Mouse (Mus musculus) limb, embryonic 11.5 days (tissue): ENCODE results near the gene Itfg2. TPM values are rescaled to one million over a fixed set of nuclear protein-coding genes. Genes with fewer than 3 reads are reported as not detected.
A peak's percentile ranks its signal among the peaks of the same experiment; 100 is the strongest.

Experiments
- ATAC-seq: fragments of 200-750 bp; cut with Nextera tagmentation; 2 replicates; pipeline ENCODE4 v1.8.0; 2017; ENCODE audit warnings: low read depth; ENCODE audit not compliant: insufficient number of reproducible peaks, low FRiP score, low TSS enrichment
- DNase-seq: peaks from one replicate; pipeline ENCODE4 v3.0.0-alpha.2; 2015; ENCODE audit warnings: low spot score
- H3K27ac ChIP-seq: fragments of 300-500 bp; sonication (generic); replicated peaks from 2 replicates; pipeline ENCODE4 v1.5.1; 2014; ENCODE audit warnings: low read depth, mild to moderate bottlenecking, low read length
- H3K27me3 ChIP-seq: fragments of 300-500 bp; sonication (generic); 2 replicates; pipeline ENCODE4 v1.6.1; 2014; ENCODE audit warnings: mild to moderate bottlenecking, low read length, mixed read lengths; ENCODE audit not compliant: control insufficient read depth, insufficient read depth
- H3K36me3 ChIP-seq: fragments of 300-500 bp; sonication (generic); 2 replicates; pipeline ENCODE4 v1.6.1; 2014; ENCODE audit warnings: mild to moderate bottlenecking, low read length, moderate library complexity, mixed read lengths; ENCODE audit not compliant: control insufficient read depth, insufficient read depth
- H3K4me1 ChIP-seq: fragments of 300-500 bp; sonication (generic); 2 replicates; pipeline ENCODE4 v1.6.1; 2014; ENCODE audit warnings: low read length, mixed read lengths; ENCODE audit not compliant: control insufficient read depth, insufficient read depth
- H3K4me2 ChIP-seq: fragments of 300-500 bp; sonication (generic); 2 replicates; pipeline ENCODE4 v1.6.1; 2014; ENCODE audit warnings: low read depth, mild to moderate bottlenecking, moderate library complexity; ENCODE audit not compliant: severe bottlenecking
- H3K4me3 ChIP-seq: fragments of 300-500 bp; sonication (generic); 2 replicates; pipeline ENCODE4 v1.5.1; 2014; ENCODE audit warnings: low read depth, low read length
- H3K9ac ChIP-seq: fragments of 300-500 bp; sonication (generic); 2 replicates; pipeline ENCODE4 v1.6.1; 2014; ENCODE audit warnings: mild to moderate bottlenecking, low read length
- H3K9me3 ChIP-seq: fragments of 300-500 bp; sonication (generic); 2 replicates; pipeline ENCODE4 v1.6.1; 2016; ENCODE audit warnings: low read length; ENCODE audit not compliant: control insufficient read depth
- WGBS: fragments of 180-500 bp; shearing (Covaris S2); extraction: QIAGEN DNeasy Blood & Tissue Kit; methylation state at CpG from one replicate; pipeline ENCODE4 v1.1.7; 2014; 5-methylcytosine and 5-hydroxymethylcytosine counted together
- polyA plus RNA-seq: library from polyadenylated mRNA; unstranded; fragments of >200 nt; fragmentation: Nextera tagmentation; extraction: Ambion mirVana; gene quantifications from 2 replicates; pipeline ENCODE4 v1.2.1, GENCODE M21; 2014

Itfg2 gene
- polyA plus RNA-seq: 35.0 and 35.3 TPM in 2 replicates

DNA sequence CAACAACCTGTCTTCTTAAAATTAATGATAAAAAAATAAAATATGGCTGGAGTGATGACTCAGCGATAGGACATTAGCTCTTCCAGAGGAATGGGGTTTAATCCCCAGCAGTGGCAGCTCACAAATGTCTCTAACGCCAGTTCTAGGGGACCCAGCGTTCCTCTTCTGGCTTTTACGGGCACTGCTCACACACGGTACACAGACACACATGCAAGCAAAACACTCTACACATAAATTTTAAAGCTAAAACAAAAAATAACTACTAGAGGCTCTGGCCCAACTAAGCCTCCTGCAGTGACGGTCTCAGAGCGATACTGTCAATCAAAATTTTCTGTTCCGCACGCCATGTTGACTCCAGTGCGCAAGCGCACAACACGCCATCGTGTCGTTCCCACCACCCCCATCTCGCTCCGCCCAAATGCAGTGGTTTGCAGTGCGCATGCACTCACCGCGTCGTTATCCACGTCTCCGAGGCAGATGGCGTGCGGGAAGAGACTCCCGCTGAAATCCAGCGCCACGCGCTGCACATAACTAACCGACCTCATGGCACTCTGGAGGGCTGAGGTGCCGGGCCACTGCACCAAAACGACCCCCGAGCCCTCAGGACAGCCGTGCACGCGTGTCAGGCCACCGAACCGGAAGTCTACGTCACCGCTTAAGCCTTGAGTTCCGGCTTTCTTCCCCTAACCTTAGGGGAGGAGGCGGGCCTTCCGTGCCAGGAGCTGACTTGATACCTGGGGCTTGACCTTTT, at the start of gene Itfg2:
Gene Itfg2 (minus strand): TSS at position 663 of the 751 bp plus-strand sequence.
- WGBS: under 1% methylated on average over 42 of the region's 42 CpGs
- ATAC-seq: peak; percentile 93

DNA sequence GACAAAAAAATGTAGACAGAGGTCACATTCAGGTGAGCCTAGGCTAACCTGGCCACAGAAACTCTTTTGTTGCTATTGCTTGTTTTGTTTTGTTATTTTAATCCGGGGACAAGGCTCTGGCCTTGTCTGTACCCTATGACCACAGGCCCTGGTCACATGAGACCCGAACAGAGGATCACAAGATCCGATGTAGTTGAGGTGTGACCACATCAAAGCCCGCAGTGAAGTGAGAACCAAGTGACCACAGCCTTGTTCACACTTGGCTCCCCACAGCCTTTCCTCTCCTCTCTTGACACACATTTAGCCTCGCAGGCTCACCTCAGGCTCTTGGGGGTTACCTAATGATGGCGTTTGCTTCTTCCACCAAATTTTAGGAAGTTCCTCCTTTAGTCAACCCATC, 49.4 kb upstream of the Itfg2 start:
- H3K9ac ChIP-seq: no peak overlapping the region
- no peak for ATAC-seq
- H3K4me3 ChIP-seq: no peak overlapping the region
- WGBS: 78% methylated on average over 6 of the region's 6 CpGs
- no peaks in the 10 kb centered on the region for H3K9me3 ChIP-seq
- H3K27ac ChIP-seq: no peak overlapping the region
- no peak for DNase-seq
- H3K4me2 ChIP-seq: no peak overlapping the region
- no peaks in the 10 kb centered on the region for H3K36me3 ChIP-seq
- no peaks in the 10 kb centered on the region for H3K4me1 ChIP-seq
- no peaks in the 10 kb centered on the region for H3K27me3 ChIP-seq

More for the DNA sequence above, at the start of gene Itfg2:
- DNase-seq: peak; percentile 94
- no peaks in the 10 kb centered on the region for H3K9me3 ChIP-seq
- H3K4me2 ChIP-seq: peak within 1 kb of the TSS; percentile 68
- H3K9ac ChIP-seq: peak within 1 kb of the TSS; percentile 77
- H3K4me3 ChIP-seq: peak within 1 kb of the TSS; percentile 65
- peak within 1 kb of the TSS; percentile 86 for H3K27ac ChIP-seq
- H3K27me3 ChIP-seq: no peaks in the 10 kb centered on the region
- peaks cover 9% of the 10 kb centered on the region; the same call in 1 of the 2 replicates for H3K36me3 ChIP-seq
- H3K4me1 ChIP-seq: 0 out of 2 replicates have a peak, but pooled peaks cover 4% of the 10 kb centered on the region

DNA sequence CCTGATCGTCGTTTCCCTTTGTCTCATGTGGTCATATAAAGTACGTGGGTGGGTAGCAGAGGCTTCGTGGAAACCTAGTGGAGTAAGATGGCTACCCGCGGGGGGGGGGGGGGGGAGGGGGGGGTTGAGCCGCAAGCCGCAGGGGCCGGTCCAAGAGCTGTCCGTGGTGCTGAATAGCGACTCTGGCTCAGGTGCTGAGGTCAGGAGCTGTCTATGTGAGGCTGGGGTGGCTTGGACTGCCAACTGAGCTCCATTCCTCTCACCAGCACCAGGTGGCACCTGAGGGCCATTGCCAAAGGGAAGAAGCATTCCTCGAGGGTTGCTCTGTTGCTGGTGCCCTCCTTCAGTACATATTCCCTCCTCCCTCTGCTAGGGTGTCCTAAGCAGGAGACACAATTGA, 44.7 kb upstream of the Itfg2 start:
- ATAC-seq (no peak), DNase-seq (peak; percentile 82)
- Histone ChIP-seq H3K4me2 (no peak overlapping the region), H3K4me1 (no peaks in the 10 kb centered on the region), H3K36me3 (no peaks in the 10 kb centered on the region), H3K9ac (no peak overlapping the region), H3K27me3 (no peaks in the 10 kb centered on the region), H3K9me3 (no peaks in the 10 kb centered on the region), H3K27ac (no peak overlapping the region), H3K4me3 (no peak overlapping the region)
- WGBS: 5% methylated on average over 10 of the region's 12 CpGs

DNA sequence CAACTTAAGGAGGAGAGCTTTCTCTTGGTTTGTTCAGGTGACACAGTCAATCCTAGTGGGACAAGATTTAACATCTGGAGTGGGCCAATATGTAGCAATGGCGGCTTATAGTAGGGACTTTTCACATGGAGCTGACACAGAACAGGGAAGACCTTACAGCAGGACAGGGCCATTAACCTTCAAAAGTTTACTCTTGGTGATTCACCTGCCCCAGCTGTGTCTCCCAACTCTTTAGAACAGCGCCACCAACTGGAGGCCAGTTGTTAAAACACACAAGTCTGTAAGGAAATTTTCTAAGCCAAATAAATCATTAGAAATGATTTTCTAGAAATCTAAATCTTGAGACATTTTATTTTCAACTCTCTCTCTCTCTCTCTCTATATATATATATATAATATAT, 42.6 kb upstream of the Itfg2 start:
- H3K4me3 ChIP-seq: no peak overlapping the region
- H3K27me3 ChIP-seq: no peaks in the 10 kb centered on the region
- no peaks in the 10 kb centered on the region for H3K4me1 ChIP-seq
- WGBS: 39% methylated on average over 2 of the region's 2 CpGs
- no peak overlapping the region for H3K27ac ChIP-seq
- H3K9ac ChIP-seq: no peak overlapping the region
- H3K9me3 ChIP-seq: no peaks in the 10 kb centered on the region
- no peak overlapping the region for H3K4me2 ChIP-seq
- no peak for DNase-seq
- ATAC-seq: no peak
- no peaks in the 10 kb centered on the region for H3K36me3 ChIP-seq

DNA sequence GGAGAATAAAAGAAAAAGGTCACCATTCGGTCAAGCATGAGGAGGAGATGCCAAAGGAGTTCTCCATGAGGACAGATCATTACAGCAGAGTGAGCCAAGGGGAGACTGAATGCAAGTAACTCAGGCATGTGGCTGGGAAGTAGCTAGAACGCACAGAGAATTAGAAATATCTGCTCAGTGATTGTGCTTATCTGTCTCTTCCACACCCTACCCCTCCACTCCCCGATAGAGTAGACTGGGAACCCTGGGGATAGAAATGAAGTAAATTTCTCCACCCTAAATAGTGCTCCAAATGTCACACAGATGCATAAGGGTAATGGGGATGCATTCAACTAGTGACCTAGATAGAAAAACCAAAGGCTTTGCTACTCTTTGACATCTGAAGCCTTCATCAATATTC, 41.8 kb upstream of the Itfg2 start:
- H3K27me3 ChIP-seq: no peaks in the 10 kb centered on the region
- DNase-seq: no peak
- no peaks in the 10 kb centered on the region for H3K9me3 ChIP-seq
- H3K9ac ChIP-seq: no peak overlapping the region
- H3K27ac ChIP-seq: no peak overlapping the region
- no peak overlapping the region for H3K4me3 ChIP-seq
- no peak overlapping the region for H3K4me2 ChIP-seq
- no peaks in the 10 kb centered on the region for H3K36me3 ChIP-seq
- no peak for ATAC-seq
- no peaks in the 10 kb centered on the region for H3K4me1 ChIP-seq
- WGBS: 90% methylated on average over 3 of the region's 3 CpGs

DNA sequence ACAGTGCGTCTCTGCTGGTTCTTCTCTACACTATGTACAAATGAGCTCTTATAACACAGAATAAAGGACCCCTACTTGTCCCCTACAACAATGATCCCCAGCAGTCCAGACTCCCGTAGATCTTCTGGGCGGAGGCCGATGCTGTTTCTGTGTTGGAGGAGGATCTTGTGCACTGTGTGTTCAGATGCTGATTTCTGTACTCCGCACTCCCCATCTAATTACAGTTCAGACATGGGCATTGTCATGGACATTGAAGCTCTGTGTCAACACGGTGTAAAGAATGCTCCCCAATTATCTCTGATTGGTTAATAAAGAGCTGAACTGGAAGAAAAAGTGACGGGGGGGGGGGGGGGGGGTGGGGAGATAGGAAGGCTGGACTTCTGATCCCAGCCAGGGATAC, 41.3 kb upstream of the Itfg2 start:
- DNase-seq (no peak), ATAC-seq (no peak)
- Histone ChIP-seq H3K27ac (no peak overlapping the region), H3K4me3 (no peak overlapping the region), H3K4me2 (no peak overlapping the region), H3K27me3 (no peaks in the 10 kb centered on the region), H3K9ac (no peak overlapping the region), H3K9me3 (no peaks in the 10 kb centered on the region), H3K4me1 (no peaks in the 10 kb centered on the region), H3K36me3 (no peaks in the 10 kb centered on the region)
- WGBS: 66% methylated on average over 7 of the region's 7 CpGs

DNA sequence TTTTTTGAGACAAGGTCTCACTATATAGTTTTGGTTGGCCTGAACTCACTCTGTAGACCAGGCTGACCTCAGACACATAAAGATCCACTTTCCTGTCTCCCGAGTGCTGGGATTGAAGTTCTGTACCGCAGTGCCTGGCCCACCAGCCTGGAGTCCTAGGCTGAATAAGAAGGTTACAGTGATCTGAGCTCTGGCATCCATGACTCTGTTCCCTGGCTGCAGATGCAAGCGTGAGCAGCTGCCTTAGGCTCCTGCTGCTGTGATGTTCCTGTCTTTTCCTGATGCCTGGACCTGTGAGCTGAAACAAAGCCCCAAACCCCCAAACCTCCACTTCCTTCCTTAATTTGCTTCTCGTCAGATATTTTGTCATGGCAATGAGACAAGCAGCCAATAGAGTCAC, 40.3 kb upstream of the Itfg2 start:
- H3K27me3 ChIP-seq: no peaks in the 10 kb centered on the region
- H3K4me2 ChIP-seq: no peak overlapping the region
- ATAC-seq: no peak
- H3K27ac ChIP-seq: no peak overlapping the region
- no peaks in the 10 kb centered on the region for H3K36me3 ChIP-seq
- H3K4me1 ChIP-seq: no peaks in the 10 kb centered on the region
- DNase-seq: no peak
- WGBS: 82% methylated on average over 4 of the region's 4 CpGs
- H3K4me3 ChIP-seq: no peak overlapping the region
- no peaks in the 10 kb centered on the region for H3K9me3 ChIP-seq
- H3K9ac ChIP-seq: no peak overlapping the region

DNA sequence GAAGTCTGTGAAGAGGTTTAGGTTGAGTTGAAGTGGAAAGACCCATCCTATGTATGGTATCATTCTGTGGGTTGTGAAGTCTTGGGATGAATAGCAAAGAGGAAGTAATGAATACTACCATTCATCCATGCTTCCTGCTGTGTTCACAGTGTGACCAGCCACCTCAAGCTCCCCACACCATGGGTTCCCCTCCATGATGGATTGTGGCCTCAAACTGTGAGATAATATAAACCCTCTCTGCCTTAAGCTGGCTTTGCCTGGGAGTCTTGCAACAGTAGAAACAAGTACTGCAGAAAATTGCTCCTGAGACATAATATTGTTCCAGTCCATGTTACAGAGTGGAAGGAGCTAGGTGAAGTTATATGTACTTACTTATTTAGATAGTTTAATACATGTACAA, 36.9 kb upstream of the Itfg2 start:
- Histone ChIP-seq H3K27me3 (no peaks in the 10 kb centered on the region), H3K27ac (no peak overlapping the region), H3K9ac (no peak overlapping the region), H3K9me3 (no peaks in the 10 kb centered on the region), H3K4me3 (no peak overlapping the region), H3K4me1 (no peaks in the 10 kb centered on the region), H3K4me2 (no peak overlapping the region), H3K36me3 (no peaks in the 10 kb centered on the region)
- ATAC-seq (no peak), DNase-seq (no peak)
